Mouse (Mus musculus) embryonic facial prominence, embryonic 11.5 days (tissue): ENCODE measurements around the gene 1700029H14Rik. TPM values are rescaled to one million over a fixed set of nuclear protein-coding genes. Genes with fewer than 3 reads are reported as not detected.

ENCODE experiments used
- ATAC-seq: fragments of 200-750 bp; cut with Nextera tagmentation; replicated peaks from 2 replicates; pipeline ENCODE4 v1.8.0; 2017; ENCODE audit warnings: low read depth; ENCODE audit not compliant: insufficient number of reproducible peaks, low FRiP score, low TSS enrichment
- DNase-seq: peaks from one replicate; pipeline ENCODE4 v3.0.0-alpha.2; 2015; ENCODE audit warnings: low spot score
- H3K27ac ChIP-seq: fragments of 300-500 bp; sonication (generic); replicated peaks from 2 replicates; pipeline ENCODE4 v1.5.1; 2014; ENCODE audit warnings: mild to moderate bottlenecking, low read depth, low read length, control low read depth
- H3K27me3 ChIP-seq: fragments of 300-500 bp; sonication (generic); 2 replicates; pipeline ENCODE4 v1.6.1; 2014; ENCODE audit warnings: mild to moderate bottlenecking, low read length, moderate library complexity, mixed read lengths; ENCODE audit not compliant: control insufficient read depth, insufficient read depth
- H3K36me3 ChIP-seq: fragments of 300-500 bp; sonication (generic); replicated peaks from 2 replicates; pipeline ENCODE4 v1.6.1; 2014; ENCODE audit warnings: low read depth, mild to moderate bottlenecking, low read length, moderate library complexity, mixed read lengths; ENCODE audit not compliant: control insufficient read depth, insufficient read depth
- H3K4me1 ChIP-seq: fragments of 300-500 bp; sonication (generic); 2 replicates; pipeline ENCODE4 v1.6.1; 2014; ENCODE audit warnings: low read length, mixed read lengths; ENCODE audit not compliant: control insufficient read depth, insufficient read depth
- H3K4me2 ChIP-seq: fragments of 300-500 bp; sonication (generic); 2 replicates; pipeline ENCODE4 v1.6.1; 2014; ENCODE audit warnings: low read depth, mild to moderate bottlenecking, control low read depth, low read length, moderate library complexity
- H3K4me3 ChIP-seq: fragments of 300-500 bp; sonication (generic); 2 replicates; pipeline ENCODE4 v1.5.1; 2014; ENCODE audit warnings: low read depth, low read length, control low read depth
- H3K9ac ChIP-seq: fragments of 300-500 bp; sonication (generic); replicated peaks from 2 replicates; pipeline ENCODE4 v1.6.1; 2014; ENCODE audit warnings: mild to moderate bottlenecking, control low read depth, low read length
- H3K9me3 ChIP-seq: fragments of 300-500 bp; sonication (generic); replicated peaks from 2 replicates; pipeline ENCODE4 v1.6.1; 2016; ENCODE audit warnings: mild to moderate bottlenecking, low read length, inconsistent platforms, mixed read lengths; ENCODE audit not compliant: control insufficient read depth
- WGBS: fragments of 180-500 bp; shearing (Covaris S2); extraction: QIAGEN DNeasy Blood & Tissue Kit; methylation state at CpG from one replicate; pipeline ENCODE4 v1.1.7; 2014; 5-methylcytosine and 5-hydroxymethylcytosine counted together
- polyA plus RNA-seq: library from polyadenylated mRNA; unstranded; fragments of >200 nt; fragmentation: Nextera tagmentation; extraction: Ambion mirVana; gene quantifications from 2 replicates; pipeline ENCODE4 v1.2.1, GENCODE M21; 2014

Gene 1700029H14Rik
- polyA plus RNA-seq = not detected in 2 replicates

DNA sequence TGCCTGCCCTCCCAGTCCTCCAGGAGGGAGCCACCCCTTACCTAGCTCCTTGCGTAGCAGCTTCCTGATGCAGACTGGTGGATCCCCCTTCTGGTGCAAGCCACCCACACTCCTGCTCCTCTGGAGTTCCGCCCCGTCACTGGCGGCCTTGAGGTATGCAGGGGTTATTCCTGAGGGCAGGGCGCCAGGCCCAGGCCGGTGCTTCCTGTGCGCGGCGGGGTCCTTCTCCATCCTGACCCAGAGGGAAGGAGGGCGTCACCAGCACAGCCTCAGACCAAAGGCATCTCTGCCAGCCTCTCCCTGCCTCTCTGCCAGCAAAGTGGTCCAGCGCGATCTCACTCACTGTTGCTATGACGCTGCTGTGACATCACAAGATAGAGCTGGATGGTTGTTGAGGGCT, at the start of gene 1700029H14Rik:
Gene 1700029H14Rik (minus strand): TSS at position 344 of the 400 bp plus-strand sequence.
- no peaks in the 10 kb centered on the region for H3K36me3 ChIP-seq
- DNase-seq (no peak), ATAC-seq (no peak)
- H3K9ac ChIP-seq = no peak within 1 kb of the TSS
- H3K4me1 ChIP-seq = no peaks in the 10 kb centered on the region
- H3K4me2 ChIP-seq = no peak within 1 kb of the TSS
- no peaks in the 10 kb centered on the region for H3K27me3 ChIP-seq
- 26% methylated on average over 13 of the region's 13 CpGs for WGBS
- no peak within 1 kb of the TSS for H3K4me3 ChIP-seq
- no peaks in the 10 kb centered on the region for H3K9me3 ChIP-seq
- H3K27ac ChIP-seq = no peak within 1 kb of the TSS

DNA sequence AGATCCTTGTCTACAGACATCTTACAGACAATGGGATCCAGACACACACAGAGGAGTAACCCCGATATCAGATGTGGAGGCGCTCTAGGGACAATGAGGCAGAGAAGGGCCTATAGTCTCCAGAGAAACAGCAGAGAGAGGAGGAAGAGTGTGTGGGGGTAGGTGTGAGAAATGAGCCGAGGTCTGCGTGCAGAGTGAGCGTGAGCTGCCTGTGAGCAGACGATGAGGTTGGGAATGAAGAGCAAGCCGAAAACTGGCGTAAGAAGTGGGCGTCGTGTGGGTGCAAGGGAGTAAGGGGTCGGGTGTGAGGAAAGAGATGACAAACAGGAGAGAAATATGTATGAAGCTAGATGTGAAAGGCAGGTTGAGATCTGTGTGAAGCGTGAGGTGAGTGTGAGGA, 49.4 kb upstream of the 1700029H14Rik start:
- ATAC-seq (no peak), DNase-seq (no peak)
- no peaks in the 10 kb centered on the region for H3K9me3 ChIP-seq
- no peak overlapping the region for H3K9ac ChIP-seq
- H3K27me3 ChIP-seq = no peaks in the 10 kb centered on the region
- H3K36me3 ChIP-seq = no peaks in the 10 kb centered on the region
- no peaks in the 10 kb centered on the region for H3K4me1 ChIP-seq
- no peak overlapping the region for H3K27ac ChIP-seq
- WGBS = 90% methylated on average over 12 of the region's 12 CpGs
- no peak overlapping the region for H3K4me3 ChIP-seq
- H3K4me2 ChIP-seq = no peak overlapping the region

DNA sequence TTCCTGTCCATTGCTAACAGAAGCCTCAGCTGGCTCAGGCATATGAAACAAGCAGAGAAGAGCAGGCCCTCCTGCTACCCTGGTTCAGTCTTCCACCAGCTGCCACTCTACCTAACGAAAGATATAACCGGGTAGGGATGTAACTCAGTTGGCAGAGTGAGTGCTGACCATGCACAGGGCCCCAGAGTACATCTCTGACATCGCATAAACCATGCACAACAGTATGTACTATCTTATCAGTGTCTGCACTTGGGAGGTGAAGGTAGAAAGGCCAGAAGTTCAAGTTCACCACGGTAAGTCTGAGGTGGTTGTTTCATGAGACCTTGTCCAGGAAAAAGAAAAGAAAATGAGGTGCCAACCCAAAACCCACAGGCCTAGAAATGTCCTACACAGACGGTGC, 47.7 kb upstream of the 1700029H14Rik start:
- ATAC-seq (no peak), DNase-seq (no peak)
- Histone ChIP-seq H3K27me3 (no peaks in the 10 kb centered on the region), H3K9me3 (no peaks in the 10 kb centered on the region), H3K36me3 (no peaks in the 10 kb centered on the region), H3K27ac (no peak overlapping the region), H3K4me3 (no peak overlapping the region), H3K4me2 (no peak overlapping the region), H3K9ac (no peak overlapping the region), H3K4me1 (no peaks in the 10 kb centered on the region)
- WGBS = 84% methylated on average over 5 of the region's 5 CpGs

- ATAC-seq = no peak
- DNase-seq = no peak
- Histone ChIP-seq H3K36me3 (no peaks in the 10 kb centered on the region), H3K27me3 (no peaks in the 10 kb centered on the region), H3K9ac (no peak overlapping the region), H3K4me1 (no peaks in the 10 kb centered on the region), H3K4me2 (no peak overlapping the region), H3K27ac (no peak overlapping the region), H3K9me3 (no peaks in the 10 kb centered on the region), H3K4me3 (no peak overlapping the region)
- 84% methylated on average over 6 of the region's 6 CpGs for WGBS
Measured at GRCm38 (mm10) chr8:13608946-13609345, 46.7 kb upstream of the 1700029H14Rik start.

DNA sequence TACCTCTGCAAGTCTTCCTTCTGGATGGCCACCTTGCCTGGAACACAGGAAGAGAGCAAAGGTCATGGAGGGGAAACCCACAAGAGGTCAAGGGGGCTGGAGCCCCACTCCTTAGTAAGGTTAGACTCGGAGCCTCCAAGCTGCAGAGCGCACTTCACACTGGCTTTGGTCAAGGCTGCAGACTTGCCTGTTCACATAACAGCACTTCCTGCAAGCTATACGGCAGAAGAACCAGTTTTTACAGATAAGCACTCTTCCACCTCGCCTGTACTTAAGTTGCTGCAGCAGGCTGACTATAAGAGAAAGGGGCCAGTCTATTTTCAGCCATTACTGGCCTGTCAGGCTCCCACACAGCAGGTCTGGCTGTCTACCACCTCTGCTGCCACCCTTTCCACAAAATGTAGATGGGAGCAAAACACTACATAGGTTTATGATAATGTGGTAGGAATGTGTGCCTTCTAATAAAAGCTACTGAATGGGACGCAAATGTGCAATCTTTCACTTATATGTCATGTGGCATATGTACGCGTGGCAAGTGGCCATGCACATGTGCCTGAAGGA, 43.7 kb upstream of the 1700029H14Rik start:
- Histone ChIP-seq H3K4me3 (no peak overlapping the region), H3K4me1 (no peaks in the 10 kb centered on the region), H3K27ac (no peak overlapping the region), H3K9ac (no peak overlapping the region), H3K27me3 (no peaks in the 10 kb centered on the region), H3K9me3 (no peaks in the 10 kb centered on the region), H3K36me3 (no peaks in the 10 kb centered on the region; the same call in 1 of the 2 replicates), H3K4me2 (no peak overlapping the region)
- no peak for ATAC-seq
- WGBS = 80% methylated on average over 7 of the region's 7 CpGs
- no peak for DNase-seq

DNA sequence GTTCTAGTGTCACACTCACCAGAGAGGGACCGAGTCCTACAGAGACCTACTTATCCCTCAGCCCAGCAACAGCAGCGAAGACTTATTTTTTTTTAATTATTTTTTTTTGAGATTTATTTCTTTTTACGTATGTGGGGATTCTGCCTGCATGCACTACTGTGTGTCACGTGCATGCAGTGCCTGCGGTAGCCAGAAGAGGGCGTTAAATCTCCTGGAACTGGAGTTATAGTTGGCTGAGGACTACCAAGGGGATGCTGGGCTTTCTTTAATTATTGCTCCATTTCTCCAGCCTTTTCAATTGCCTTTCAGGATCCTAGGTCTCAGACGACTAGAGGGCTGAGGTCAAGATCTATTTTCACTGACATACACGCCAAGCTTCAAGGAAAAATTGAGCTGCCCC, 40.4 kb upstream of the 1700029H14Rik start:
- no peak overlapping the region for H3K9ac ChIP-seq
- H3K4me2 ChIP-seq = no peak overlapping the region
- no peaks in the 10 kb centered on the region; the same call in 1 of the 2 replicates for H3K36me3 ChIP-seq
- H3K9me3 ChIP-seq = no peaks in the 10 kb centered on the region
- WGBS = 55% methylated on average over 8 of the region's 8 CpGs
- no peak overlapping the region for H3K27ac ChIP-seq
- DNase-seq (peak; percentile 44), ATAC-seq (no peak)
- H3K27me3 ChIP-seq = no peaks in the 10 kb centered on the region
- no peak overlapping the region for H3K4me3 ChIP-seq
- no peaks in the 10 kb centered on the region for H3K4me1 ChIP-seq

DNA sequence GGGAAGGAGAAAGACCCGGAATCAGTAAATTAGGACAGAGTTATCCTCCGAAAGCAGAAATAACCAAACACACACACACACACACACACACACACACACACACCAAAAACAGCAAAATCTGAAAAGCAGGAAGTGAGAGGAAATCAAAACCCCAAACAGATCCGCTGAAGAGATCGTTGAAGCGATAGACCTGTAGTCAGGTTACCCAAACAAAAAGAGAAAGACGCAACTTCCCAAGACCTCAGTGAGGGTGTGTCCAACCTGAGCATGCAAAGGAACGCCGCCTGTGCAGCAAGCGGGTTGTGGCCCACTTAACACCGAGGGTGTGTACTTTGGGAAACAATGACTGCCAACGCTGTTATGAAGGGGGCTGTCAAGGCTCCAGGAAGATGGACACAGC, 38.9 kb upstream of the 1700029H14Rik start:
- Histone ChIP-seq H3K4me2 (no peak overlapping the region), H3K27ac (no peak overlapping the region), H3K4me3 (no peak overlapping the region), H3K36me3 (no peaks in the 10 kb centered on the region; the same call in 1 of the 2 replicates), H3K9ac (no peak overlapping the region), H3K9me3 (no peaks in the 10 kb centered on the region), H3K4me1 (no peaks in the 10 kb centered on the region), H3K27me3 (no peaks in the 10 kb centered on the region)
- 85% methylated on average over 11 of the region's 11 CpGs for WGBS
- DNase-seq (no peak), ATAC-seq (no peak)

DNA sequence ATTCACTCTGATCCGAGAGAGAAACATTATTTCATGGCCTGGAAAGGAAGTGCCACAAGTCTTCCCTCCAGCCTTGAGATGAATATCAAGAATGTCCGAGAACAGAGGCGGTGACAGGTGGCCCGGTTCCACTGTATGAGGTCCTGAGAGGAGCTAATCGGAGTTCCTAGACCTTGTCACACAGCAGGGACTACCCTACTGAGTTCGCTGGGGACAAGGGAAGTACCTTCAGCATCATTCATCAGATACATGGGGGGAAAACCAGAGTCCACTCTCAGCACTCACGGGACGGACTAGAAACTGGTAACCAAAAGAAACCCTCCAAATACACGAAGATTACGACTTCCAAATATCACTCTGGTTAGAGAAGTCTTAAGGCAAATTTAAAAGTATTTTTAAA, 38.5 kb upstream of the 1700029H14Rik start:
- H3K36me3 ChIP-seq = no peaks in the 10 kb centered on the region; the same call in 1 of the 2 replicates
- H3K27ac ChIP-seq = no peak overlapping the region
- H3K27me3 ChIP-seq = no peaks in the 10 kb centered on the region
- no peaks in the 10 kb centered on the region for H3K4me1 ChIP-seq
- H3K9ac ChIP-seq = no peak overlapping the region
- ATAC-seq (no peak), DNase-seq (no peak)
- 90% methylated on average over 10 of the region's 10 CpGs for WGBS
- no peak overlapping the region for H3K4me3 ChIP-seq
- no peaks in the 10 kb centered on the region for H3K9me3 ChIP-seq
- no peak overlapping the region for H3K4me2 ChIP-seq
